Mouse (Mus musculus) olfactory bulb, adult 2 months (tissue): ENCODE measurements around the gene Pde2a.

Source experiments
- CTCF ChIP-seq: fragments of 200-500 bp; IDR thresholded peaks from 2 replicates; pipeline ENCODE4 v1.5.1; 2012; ENCODE audit warnings: low read depth, mild to moderate bottlenecking, low read length, moderate library complexity; ENCODE audit not compliant: insufficient read depth
- POLR2A ChIP-seq: fragments of 200-500 bp; IDR thresholded peaks from 2 replicates; pipeline ENCODE4 v1.6.1; 2012; ENCODE audit warnings: mild to moderate bottlenecking, low read depth, low read length, moderate library complexity; ENCODE audit not compliant: insufficient read depth

- TF ChIP-seq CTCF: no peak
- TF ChIP-seq POLR2A: no peak
These were observed 76.9 kb downstream of the Pde2a start for GRCm38 (mm10) chr7:101498385-101498784.
